Mouse (Mus musculus) midbrain, embryonic 15.5 days (tissue): ENCODE measurements at regions not wholly inside any gene's neighbourhood (a gene's known extent, or its start where the extent isn't known, plus 50 kb on each side); places are given as distances from the start of the nearest gene placed in this dataset.

Source experiments
- ATAC-seq: fragments of 200-750 bp; cut with Nextera tagmentation; replicated peaks from 2 replicates; pipeline ENCODE4 v1.8.0; 2017; ENCODE audit warnings: moderate TSS enrichment
- H3K27ac ChIP-seq: fragments of 300-500 bp; sonication (generic); 2 replicates; pipeline ENCODE4 v1.5.1; 2015; ENCODE audit warnings: mild to moderate bottlenecking, inconsistent platforms
- H3K27me3 ChIP-seq: fragments of 300-500 bp; sonication (generic); replicated peaks from 2 replicates; pipeline ENCODE4 v1.6.1; 2015; ENCODE audit warnings: inconsistent platforms
- H3K36me3 ChIP-seq: fragments of 300-500 bp; sonication (generic); replicated peaks from 2 replicates; pipeline ENCODE4 v1.6.1; 2015; ENCODE audit warnings: inconsistent platforms
- H3K4me1 ChIP-seq: fragments of 300-500 bp; sonication (generic); 2 replicates; pipeline ENCODE4 v1.6.1; 2015; ENCODE audit warnings: inconsistent platforms
- H3K4me2 ChIP-seq: fragments of 300-500 bp; sonication (generic); 2 replicates; pipeline ENCODE4 v1.6.1; 2015; ENCODE audit warnings: inconsistent platforms, mild to moderate bottlenecking, moderate library complexity
- H3K4me3 ChIP-seq: fragments of 300-500 bp; sonication (generic); 2 replicates; pipeline ENCODE4 v1.5.1; 2015; ENCODE audit warnings: mild to moderate bottlenecking, inconsistent platforms
- H3K9ac ChIP-seq: fragments of 300-500 bp; sonication (generic); 2 replicates; pipeline ENCODE4 v1.6.1; 2015; ENCODE audit warnings: mild to moderate bottlenecking, inconsistent platforms
- H3K9me3 ChIP-seq: fragments of 300-500 bp; sonication (generic); 2 replicates; pipeline ENCODE4 v1.6.1; 2016; ENCODE audit warnings: inconsistent platforms
- WGBS: fragments of 180-500 bp; shearing (Covaris S2); methylation state at CpG from one replicate; pipeline ENCODE4 v1.1.7; 2015; ENCODE audit warnings: mixed read lengths; 5-methylcytosine and 5-hydroxymethylcytosine counted together

GRCm38 (mm10) chr12:117415146-117415545, 101.1 kb upstream of the Rapgef5 start:
- Histone ChIP-seq H3K27me3 (no peaks in the 10 kb centered on the region), H3K9ac (no peak overlapping the region), H3K9me3 (no peaks in the 10 kb centered on the region), H3K36me3 (no peaks in the 10 kb centered on the region), H3K4me1 (peaks cover 10% of the 10 kb centered on the region; the same call in 1 of the 2 replicates), H3K4me3 (no peak overlapping the region), H3K4me2 (no peak overlapping the region), H3K27ac (no peak overlapping the region)
- 67% methylated on average over 2 of the region's 2 CpGs for WGBS
- no peak for ATAC-seq

GRCm38 (mm10) chr12:117417991-117418390, 98.3 kb upstream of the Rapgef5 start:
- no peaks in the 10 kb centered on the region for H3K9me3 ChIP-seq
- 0 out of 2 replicates have a peak, but pooled peaks cover 4% of the 10 kb centered on the region for H3K4me1 ChIP-seq
- no peak overlapping the region for H3K9ac ChIP-seq
- H3K36me3 ChIP-seq, result no peaks in the 10 kb centered on the region
- H3K4me2 ChIP-seq, result no peak overlapping the region
- H3K4me3 ChIP-seq, result no peak overlapping the region
- H3K27me3 ChIP-seq, result no peaks in the 10 kb centered on the region
- no peak overlapping the region for H3K27ac ChIP-seq
- ATAC-seq, result no peak
- 90% methylated on average over 4 of the region's 4 CpGs for WGBS

DNA sequence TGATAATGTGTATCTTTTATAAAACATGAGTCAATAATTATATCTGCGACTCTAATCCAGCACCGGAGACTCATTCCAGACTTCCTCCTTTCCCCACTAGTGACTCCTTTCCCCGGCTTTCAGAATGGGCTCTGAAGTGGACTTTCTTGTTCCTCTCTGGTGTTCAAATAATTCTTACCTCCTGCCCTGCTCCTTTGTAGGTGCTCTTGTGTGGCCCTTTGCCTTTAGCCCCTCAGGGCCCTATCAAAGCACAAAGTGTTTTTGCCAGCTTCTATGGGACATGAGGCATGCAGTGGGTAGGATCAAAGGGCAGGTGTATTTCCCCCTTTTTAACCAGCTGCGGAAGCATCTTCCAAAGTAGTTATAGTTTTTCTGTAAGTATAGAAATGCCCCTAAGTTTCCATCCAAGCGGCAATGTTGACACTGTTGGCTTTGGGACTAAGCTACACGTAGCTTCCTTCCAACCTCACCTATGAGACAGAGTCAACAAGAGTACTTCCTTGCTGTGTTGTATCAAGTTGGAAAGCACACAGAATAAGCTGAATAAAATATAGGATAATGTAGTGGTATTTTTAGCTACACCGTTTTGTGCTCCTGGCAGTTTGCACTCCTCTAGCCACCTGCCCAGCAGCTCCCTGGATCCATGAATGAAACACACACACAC, 93.8 kb upstream of the Rapgef5 start:
- H3K4me1 ChIP-seq, result 0 out of 2 replicates have a peak, but pooled peaks cover 6% of the 10 kb centered on the region
- H3K9ac ChIP-seq, result no peak overlapping the region
- ATAC-seq, result no peak
- WGBS, result 85% methylated on average over 7 of the region's 7 CpGs
- no peaks in the 10 kb centered on the region for H3K36me3 ChIP-seq
- H3K4me3 ChIP-seq, result no peak overlapping the region
- no peaks in the 10 kb centered on the region for H3K27me3 ChIP-seq
- H3K27ac ChIP-seq, result no peak overlapping the region
- no peak overlapping the region for H3K4me2 ChIP-seq
- H3K9me3 ChIP-seq, result no peaks in the 10 kb centered on the region

GRCm38 (mm10) chr12:117425363-117426031, 90.8 kb upstream of the Rapgef5 start:
- Histone ChIP-seq H3K27me3 (no peaks in the 10 kb centered on the region), H3K4me2 (no peak overlapping the region), H3K9ac (no peak overlapping the region), H3K9me3 (no peaks in the 10 kb centered on the region), H3K27ac (no peak overlapping the region), H3K36me3 (no peaks in the 10 kb centered on the region), H3K4me1 (0 out of 2 replicates have a peak, but pooled peaks cover 6% of the 10 kb centered on the region), H3K4me3 (no peak overlapping the region)
- ATAC-seq, result peak; percentile 54; the same call in 1 of the 2 replicates
- 60% methylated on average over 9 of the region's 9 CpGs for WGBS

- 45% methylated on average over 1 of the region's 1 CpGs for WGBS
- no peaks in the 10 kb centered on the region for H3K27me3 ChIP-seq
- no peak overlapping the region for H3K9ac ChIP-seq
- H3K9me3 ChIP-seq, result no peaks in the 10 kb centered on the region
- 0 out of 2 replicates have a peak, but pooled peaks cover 6% of the 10 kb centered on the region for H3K4me1 ChIP-seq
- H3K27ac ChIP-seq, result no peak overlapping the region
- peak; percentile 67; the same call in 1 of the 2 replicates for ATAC-seq
- H3K4me2 ChIP-seq, result no peak overlapping the region
- H3K36me3 ChIP-seq, result no peaks in the 10 kb centered on the region
- H3K4me3 ChIP-seq, result no peak overlapping the region
These were observed 88.8 kb upstream of the Rapgef5 start for GRCm38 (mm10) chr12:117427431-117427830.

DNA sequence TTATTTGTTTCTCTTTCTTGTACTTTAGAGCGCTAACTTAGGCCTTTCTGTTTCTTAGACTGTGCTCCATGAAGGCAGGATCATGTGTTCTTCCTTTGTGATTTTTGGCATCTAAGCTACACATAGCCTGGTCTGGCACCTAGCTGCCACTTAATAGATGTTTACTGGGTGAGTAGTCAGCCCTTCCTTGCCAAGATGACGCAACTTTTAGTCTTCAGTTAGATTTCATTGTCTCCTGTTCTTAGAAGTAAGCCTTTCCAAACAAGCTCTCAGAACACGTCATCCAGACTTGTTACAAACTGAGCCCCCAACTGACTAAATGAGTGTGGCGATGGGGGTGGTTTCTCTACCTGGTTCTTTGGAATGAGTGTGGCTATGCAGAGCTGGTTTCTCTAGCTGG, 85.4 kb upstream of the Rapgef5 start:
- WGBS, result 91% methylated on average over 4 of the region's 4 CpGs
- no peaks in the 10 kb centered on the region for H3K36me3 ChIP-seq
- ATAC-seq, result no peak
- no peak overlapping the region for H3K9ac ChIP-seq
- H3K4me2 ChIP-seq, result no peak overlapping the region
- no peaks in the 10 kb centered on the region for H3K27me3 ChIP-seq
- no peaks in the 10 kb centered on the region for H3K9me3 ChIP-seq
- no peak overlapping the region for H3K4me3 ChIP-seq
- 0 out of 2 replicates have a peak, but pooled peaks cover 2% of the 10 kb centered on the region for H3K4me1 ChIP-seq
- no peak overlapping the region for H3K27ac ChIP-seq

GRCm38 (mm10) chr12:117432788-117433187, 83.5 kb upstream of the Rapgef5 start:
- ATAC-seq, result no peak
- WGBS, result 79% methylated on average over 1 of the region's 1 CpGs
- no peaks in the 10 kb centered on the region for H3K27me3 ChIP-seq
- H3K4me2 ChIP-seq, result no peak overlapping the region
- no peak overlapping the region for H3K9ac ChIP-seq
- H3K4me3 ChIP-seq, result no peak overlapping the region
- no peaks in the 10 kb centered on the region for H3K36me3 ChIP-seq
- H3K4me1 ChIP-seq, result no peaks in the 10 kb centered on the region
- H3K9me3 ChIP-seq, result no peaks in the 10 kb centered on the region
- no peak overlapping the region for H3K27ac ChIP-seq

DNA sequence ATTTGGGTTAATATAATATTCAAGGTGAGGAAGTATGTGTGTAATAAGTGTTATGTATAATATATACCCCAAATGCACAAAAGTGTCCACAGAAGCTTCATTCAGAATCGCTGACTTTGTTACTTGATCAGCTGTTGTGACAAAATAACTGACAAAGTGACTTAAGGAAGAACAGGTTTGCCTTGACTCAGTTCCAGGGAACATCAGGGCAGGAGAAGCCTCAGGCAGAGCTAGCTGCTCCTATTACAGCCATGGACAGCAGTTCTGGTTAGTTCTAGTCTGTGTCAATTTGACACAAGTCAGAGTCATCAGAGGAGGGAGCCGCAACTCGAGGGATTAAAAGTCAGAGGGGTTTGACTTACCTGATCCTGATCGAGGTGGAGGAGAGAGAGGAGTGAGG, 79.3 kb upstream of the Rapgef5 start:
- no peaks in the 10 kb centered on the region for H3K36me3 ChIP-seq
- H3K4me2 ChIP-seq, result no peak overlapping the region
- no peaks in the 10 kb centered on the region for H3K9me3 ChIP-seq
- no peak overlapping the region for H3K4me3 ChIP-seq
- no peak overlapping the region for H3K9ac ChIP-seq
- H3K27me3 ChIP-seq, result no peaks in the 10 kb centered on the region
- 75% methylated on average over 4 of the region's 4 CpGs for WGBS
- H3K4me1 ChIP-seq, result no peaks in the 10 kb centered on the region
- H3K27ac ChIP-seq, result no peak overlapping the region
- no peak for ATAC-seq

GRCm38 (mm10) chr12:117439015-117439605, 77.2 kb upstream of the Rapgef5 start:
- H3K27ac ChIP-seq, result no peak overlapping the region
- no peaks in the 10 kb centered on the region for H3K9me3 ChIP-seq
- WGBS, result 84% methylated on average over 11 of the region's 11 CpGs
- H3K36me3 ChIP-seq, result no peaks in the 10 kb centered on the region
- H3K4me2 ChIP-seq, result no peak overlapping the region
- H3K27me3 ChIP-seq, result no peaks in the 10 kb centered on the region
- no peak overlapping the region for H3K9ac ChIP-seq
- ATAC-seq, result no peak
- no peaks in the 10 kb centered on the region for H3K4me1 ChIP-seq
- no peak overlapping the region for H3K4me3 ChIP-seq

GRCm38 (mm10) chr12:117444247-117444989, 71.9 kb upstream of the Rapgef5 start:
- H3K9ac ChIP-seq, result no peak overlapping the region
- H3K4me3 ChIP-seq, result no peak overlapping the region
- H3K36me3 ChIP-seq, result no peaks in the 10 kb centered on the region
- no peak for ATAC-seq
- H3K9me3 ChIP-seq, result no peaks in the 10 kb centered on the region
- peaks cover 4% of the 10 kb centered on the region; the same call in 1 of the 2 replicates for H3K4me1 ChIP-seq
- H3K4me2 ChIP-seq, result no peak overlapping the region
- WGBS, result 88% methylated on average over 4 of the region's 4 CpGs
- H3K27ac ChIP-seq, result no peak overlapping the region
- no peaks in the 10 kb centered on the region for H3K27me3 ChIP-seq

DNA sequence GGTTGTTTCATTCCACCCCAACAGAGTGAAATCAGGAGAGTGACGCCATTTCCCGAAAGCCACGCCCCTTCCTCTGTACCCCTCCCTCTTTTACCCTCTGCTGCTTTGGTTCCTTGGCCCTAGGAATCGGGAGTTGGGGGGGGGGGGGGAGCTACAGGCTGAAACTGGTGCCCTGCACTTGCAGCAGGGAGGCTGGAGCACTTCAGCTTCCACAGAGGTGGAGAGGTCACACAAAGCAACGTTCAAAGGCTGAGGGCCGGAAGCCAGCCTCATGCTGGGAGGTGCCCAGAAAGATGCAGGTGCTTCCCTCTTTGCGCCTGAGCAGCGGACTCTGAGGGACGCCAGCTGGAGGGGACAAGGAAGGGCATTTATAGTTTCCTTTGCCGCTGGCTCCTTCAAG, 69.1 kb upstream of the Rapgef5 start:
- H3K4me2 ChIP-seq, result peak overlapping the region; percentile 28; the same call in 1 of the 2 replicates
- peak; percentile 42; the same call in 1 of the 2 replicates for ATAC-seq

More for the DNA sequence above, 69.1 kb upstream of the Rapgef5 start:
- H3K9ac ChIP-seq, result no peak overlapping the region
- no peak overlapping the region for H3K27ac ChIP-seq
- no peaks in the 10 kb centered on the region for H3K9me3 ChIP-seq
- H3K4me3 ChIP-seq, result no peak overlapping the region
- H3K27me3 ChIP-seq, result no peaks in the 10 kb centered on the region
- WGBS, result 28% methylated on average over 10 of the region's 10 CpGs
- peaks cover 4% of the 10 kb centered on the region; the same call in 1 of the 2 replicates for H3K4me1 ChIP-seq
- no peaks in the 10 kb centered on the region for H3K36me3 ChIP-seq
